Mouse (Mus musculus) layer of hippocampus, adult 9-11 months (tissue): Measurements from ENCODE around the gene Treh.

Experiments
- DNase-seq: peaks from one replicate; pipeline ENCODE4 v3.0.0; 2022

Treh gene

GRCm38 (mm10) chr9:44679565-44679964 is 6.5 kb downstream of the Treh start:
- no peak for DNase-seq

- DNase-seq, result no peak
Observed at GRCm38 (mm10) chr9:44683046-44683445, 10.0 kb downstream of the Treh start.

- no peak for DNase-seq
Observed at GRCm38 (mm10) chr9:44685346-44686330, 12.6 kb downstream of the Treh start.

GRCm38 (mm10) chr9:44686638-44687037 is 13.6 kb downstream of the Treh start:
- DNase-seq, result no peak

GRCm38 (mm10) chr9:44688013-44688412 is 15.0 kb downstream of the Treh start:
- no peak for DNase-seq

GRCm38 (mm10) chr9:44690641-44691040 is 17.6 kb downstream of the Treh start:
- DNase-seq, result no peak

GRCm38 (mm10) chr9:44691671-44692520 is 18.9 kb downstream of the Treh start:
- DNase-seq, result peak; percentile 80

GRCm38 (mm10) chr9:44693071-44693470 is 20.0 kb downstream of the Treh start:
- no peak for DNase-seq

- DNase-seq, result no peak
Observed at GRCm38 (mm10) chr9:44697866-44698265, 24.8 kb downstream of the Treh start.

GRCm38 (mm10) chr9:44699196-44699595 is 26.2 kb downstream of the Treh start:
- DNase-seq, result no peak

GRCm38 (mm10) chr9:44699730-44700129 is 26.7 kb downstream of the Treh start:
- DNase-seq, result no peak

GRCm38 (mm10) chr9:44707749-44708428 is 34.9 kb downstream of the Treh start:
- DNase-seq, result no peak

GRCm38 (mm10) chr9:44708429-44708765 is 35.4 kb downstream of the Treh start:
- no peak for DNase-seq

GRCm38 (mm10) chr9:44708925-44709324 is 35.9 kb downstream of the Treh start:
- no peak for DNase-seq

- DNase-seq, result no peak
Observed at GRCm38 (mm10) chr9:44709600-44709999, 36.6 kb downstream of the Treh start.

- DNase-seq, result no peak
Observed at GRCm38 (mm10) chr9:44710213-44710612, 37.2 kb downstream of the Treh start.

GRCm38 (mm10) chr9:44711602-44712001 is 38.6 kb downstream of the Treh start:
- no peak for DNase-seq

- no peak for DNase-seq
Observed at GRCm38 (mm10) chr9:44713080-44713479, 40.0 kb downstream of the Treh start.

GRCm38 (mm10) chr9:44713574-44713973 is 40.5 kb downstream of the Treh start:
- no peak for DNase-seq

- DNase-seq, result no peak
Observed at GRCm38 (mm10) chr9:44715109-44715508, 42.1 kb downstream of the Treh start.

GRCm38 (mm10) chr9:44715705-44716362 is 42.8 kb downstream of the Treh start:
- no peak for DNase-seq

GRCm38 (mm10) chr9:44716997-44717821 is 44.2 kb downstream of the Treh start:
- DNase-seq, result no peak
